Mouse (Mus musculus): ENCODE results near the gene C130050O18Rik.

- TF ChIP-seq CTCF (IDR thresholded peaks at IDR 0.05; ENCODE audit: insufficient read depth, low read length) (no peak), POLR2A (IDR thresholded peaks at IDR 0.05; ENCODE audit: borderline replicate concordance, extremely low read depth, low read depth, low read length) (no peak)
Observed at GRCm38 (mm10) chr5:139383234-139383633, 21.8 kb upstream of the C130050O18Rik start.

Measured in lung, adult 2 months (tissue).